Mouse (Mus musculus) stomach, postnatal 0 days (tissue): ENCODE data around the gene Cerk.

Experiments
- CTCF ChIP-seq: IDR thresholded peaks from 2 replicates; pipeline ENCODE4 v1.5.1; 2016; ENCODE audit warnings: antibody characterized with exemption, low read depth, mild to moderate bottlenecking, moderate library complexity
- EP300 ChIP-seq: optimal IDR thresholded peaks from 2 replicates; pipeline ENCODE3; 2016; ENCODE audit warnings: antibody characterized with exemption

- no peak for TF ChIP-seq CTCF
- no peak for TF ChIP-seq EP300
Measured at GRCm38 (mm10) chr15:86105345-86105697, 80.6 kb downstream of the Cerk start.
